Mouse (Mus musculus) small intestine, adult 2 months (tissue): Measurements from ENCODE around the gene Trim38. TPM values are rescaled to one million over a fixed set of nuclear protein-coding genes. Genes with fewer than 3 reads are reported as not detected.

Experiments
- H3K27ac ChIP-seq: fragments of 200-500 bp; 2 replicates; pipeline ENCODE4 v1.5.1; 2012; ENCODE audit warnings: low read depth, low read length, control low read depth, inconsistent platforms; ENCODE audit not compliant: insufficient read depth
- H3K27me3 ChIP-seq: fragments of 200-500 bp; 2 replicates; pipeline ENCODE4 v1.6.1; 2012; ENCODE audit warnings: mild to moderate bottlenecking, moderate library complexity, low read length, inconsistent platforms; ENCODE audit not compliant: control insufficient read depth, insufficient read depth
- H3K36me3 ChIP-seq: fragments of 200-500 bp; 2 replicates; pipeline ENCODE4 v1.6.1; 2012; ENCODE audit warnings: mild to moderate bottlenecking, low read length, control low read depth, inconsistent platforms; ENCODE audit not compliant: control insufficient read depth, insufficient read depth
- H3K4me1 ChIP-seq: fragments of 200-500 bp; 2 replicates; pipeline ENCODE4 v1.6.1; 2012; ENCODE audit warnings: low read length, inconsistent platforms, mixed read lengths; ENCODE audit not compliant: control insufficient read depth, insufficient read depth, insufficient read length
- H3K4me3 ChIP-seq: fragments of 200-500 bp; 2 replicates; pipeline ENCODE4 v1.5.1; 2012; ENCODE audit warnings: low read depth, mild to moderate bottlenecking, control low read depth, inconsistent platforms, low read length, moderate library complexity
- CTCF ChIP-seq: fragments of 200-500 bp; IDR thresholded peaks from 2 replicates; pipeline ENCODE4 v1.5.1; 2012; ENCODE audit warnings: low read depth, mild to moderate bottlenecking, control low read depth, inconsistent platforms, low read length, moderate library complexity, mixed read lengths; ENCODE audit not compliant: insufficient replicate concordance, insufficient read length; ENCODE audit errors: extremely low read depth
- POLR2A ChIP-seq: fragments of 200-500 bp; IDR thresholded peaks from 2 replicates; pipeline ENCODE4 v1.6.1; 2012; ENCODE audit warnings: low read depth, mild to moderate bottlenecking, control low read depth, inconsistent platforms, low read length, moderate library complexity
- WGBS: fragments of 180-500 bp; shearing (Covaris S2); methylation state at CpG from one replicate; pipeline ENCODE4 v1.1.7; 2018; 5-methylcytosine and 5-hydroxymethylcytosine counted together
- polyA plus RNA-seq: library from polyadenylated mRNA; depleted of rRNA; stranded (reverse); fragments of >200 nt; gene quantifications from 2 replicates; pipeline ENCODE4 v1.2.3, GENCODE M21; 2012; rRNA removed

The Trim38 gene
- polyA plus RNA-seq, 1 experiment = 4.5 TPM

DNA sequence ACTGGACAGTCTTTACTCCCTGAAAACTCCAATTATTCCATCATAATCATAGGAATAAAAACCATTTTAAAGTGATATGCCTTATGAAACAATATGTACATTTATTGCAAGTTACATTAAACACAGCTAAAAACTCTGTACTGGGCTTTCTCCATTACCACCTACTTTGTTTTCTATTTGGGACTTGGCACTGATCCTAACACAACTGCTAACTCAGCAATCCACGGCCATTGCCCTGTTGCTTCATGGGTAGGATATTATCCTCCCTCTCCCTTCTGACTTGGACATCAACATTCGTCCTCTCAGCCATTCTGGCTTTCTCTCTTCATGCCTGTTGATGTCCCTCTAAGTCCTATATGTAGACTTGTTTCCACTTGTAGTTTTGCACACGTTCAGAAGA, 56.9 kb downstream of the Trim38 start:
- Histone ChIP-seq H3K4me3 (no peak overlapping the region), H3K27ac (no peak overlapping the region), H3K4me1 (no peaks in the 10 kb centered on the region), H3K27me3 (no peaks in the 10 kb centered on the region), H3K36me3 (no peaks in the 10 kb centered on the region)
- 55% methylated on average over 3 of the region's 3 CpGs for WGBS
- no peak for TF ChIP-seq CTCF
- no peak for TF ChIP-seq POLR2A

DNA sequence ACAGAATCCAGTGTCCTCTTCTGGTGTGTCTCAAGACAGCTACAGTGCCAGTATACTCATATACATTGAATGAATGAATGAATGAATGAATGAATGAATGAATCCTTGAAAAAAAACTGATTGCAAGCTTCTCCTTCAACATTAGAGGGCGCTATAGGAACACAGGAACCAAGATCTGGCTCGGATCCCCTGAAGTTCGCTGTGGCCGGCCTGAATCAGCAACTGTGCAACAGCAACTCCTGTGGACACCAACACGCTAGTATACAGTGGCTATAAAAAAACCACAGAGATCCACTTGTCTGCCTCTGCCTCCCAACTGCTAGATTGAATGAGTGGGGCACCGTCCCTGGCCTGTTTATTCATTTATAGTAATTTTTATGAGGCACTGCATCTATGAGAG, 63.3 kb downstream of the Trim38 start:
- WGBS = 8% methylated on average over 6 of the region's 6 CpGs
- no peaks in the 10 kb centered on the region for H3K36me3 ChIP-seq
- H3K27me3 ChIP-seq = no peaks in the 10 kb centered on the region
- no peak overlapping the region for H3K4me3 ChIP-seq
- peaks cover 2% of the 10 kb centered on the region; the same call in 1 of the 2 replicates for H3K4me1 ChIP-seq
- TF ChIP-seq POLR2A = no peak
- TF ChIP-seq CTCF = peak; percentile 64; the same call in 1 of the 2 replicates
- H3K27ac ChIP-seq = no peak overlapping the region

DNA sequence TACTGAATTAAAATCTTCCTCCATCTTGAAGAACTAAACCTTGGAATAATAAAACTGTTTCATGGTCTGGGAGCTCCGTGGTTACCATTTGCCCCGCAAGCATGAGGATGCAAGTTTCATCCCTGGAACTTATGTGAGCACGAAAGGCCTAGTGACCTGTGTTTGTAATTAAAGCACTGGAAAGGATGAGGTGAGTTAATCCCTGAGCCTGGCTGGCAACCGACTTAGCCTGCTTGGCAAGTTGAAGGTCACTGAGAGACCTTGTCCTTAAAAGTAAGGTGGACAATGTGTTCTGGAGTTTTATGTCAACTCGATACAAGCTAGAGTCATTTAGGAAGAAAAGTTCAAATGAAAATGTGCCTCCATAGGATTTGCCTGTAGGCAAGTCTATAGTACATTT, 65.1 kb downstream of the Trim38 start:
- Histone ChIP-seq H3K27ac (no peak overlapping the region), H3K36me3 (no peaks in the 10 kb centered on the region), H3K27me3 (no peaks in the 10 kb centered on the region), H3K4me3 (no peak overlapping the region), H3K4me1 (peaks cover 2% of the 10 kb centered on the region; the same call in 1 of the 2 replicates)
- WGBS = 88% methylated on average over 5 of the region's 5 CpGs
- TF ChIP-seq POLR2A (no peak), CTCF (no peak)

DNA sequence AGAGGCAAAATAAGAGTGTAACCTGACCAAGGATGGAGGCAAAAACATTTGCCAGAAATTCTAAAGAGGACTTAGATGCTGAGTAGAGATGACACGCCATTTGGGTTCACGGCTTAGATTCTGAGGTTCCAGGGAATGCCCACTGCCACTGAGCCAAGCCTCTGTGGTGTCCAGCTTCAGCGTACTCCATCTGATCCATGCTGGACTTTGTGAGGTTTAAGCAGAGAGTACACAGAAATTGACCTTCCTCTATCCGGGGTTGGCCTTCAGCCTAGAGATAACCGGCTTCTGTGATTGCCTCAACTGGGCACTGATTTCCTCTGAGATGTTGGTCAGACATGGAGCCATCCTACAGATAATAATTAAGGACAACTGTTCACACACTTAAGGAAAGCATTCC, 66.9 kb downstream of the Trim38 start:
- H3K4me3 ChIP-seq = no peak overlapping the region
- H3K27me3 ChIP-seq = no peaks in the 10 kb centered on the region
- no peaks in the 10 kb centered on the region for H3K36me3 ChIP-seq
- TF ChIP-seq CTCF (no peak), POLR2A (no peak)
- 76% methylated on average over 5 of the region's 5 CpGs for WGBS
- peaks cover 2% of the 10 kb centered on the region; the same call in 1 of the 2 replicates for H3K4me1 ChIP-seq
- no peak overlapping the region for H3K27ac ChIP-seq

DNA sequence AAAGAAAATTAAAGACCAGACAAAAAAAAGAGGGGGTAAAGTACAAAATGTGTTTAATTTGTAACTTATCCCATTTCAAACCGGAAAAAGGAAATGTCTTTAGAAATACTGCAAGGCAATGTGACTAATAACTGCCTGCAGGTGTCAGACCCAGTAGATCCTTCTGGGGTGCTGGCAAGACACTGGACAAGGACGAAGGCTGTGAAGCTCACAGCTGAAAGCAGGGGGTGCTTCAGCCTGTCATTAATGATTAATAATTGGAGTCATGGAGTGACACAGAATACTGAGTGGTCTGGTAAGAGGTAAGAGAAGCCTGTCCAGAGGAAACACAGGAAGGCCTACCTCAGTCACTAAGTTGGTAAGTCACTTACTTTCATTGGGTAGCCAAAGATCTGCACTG, 69.6 kb downstream of the Trim38 start, which contains the start of gene Slc17a3:
Gene Slc17a3, plus strand, starts transcription at position 127 of the 400 bp plus-strand sequence.
- Histone ChIP-seq H3K27me3 (no peaks in the 10 kb centered on the region), H3K4me1 (peaks cover 2% of the 10 kb centered on the region; the same call in 1 of the 2 replicates), H3K36me3 (no peaks in the 10 kb centered on the region), H3K4me3 (no peak within 1 kb of the TSS), H3K27ac (no peak within 1 kb of the TSS)
- TF ChIP-seq CTCF (no peak), POLR2A (no peak)
- WGBS = 22% methylated on average over 2 of the region's 2 CpGs

Other genes starting within 250 kb of the Trim38 start
- 39.6 and 71.6 TPM in 2 replicates for gene Hist1h4h, start 238.9 kb upstream of the Trim38 start, polyA plus RNA-seq
- gene Hist1h2af, start 236.0 kb upstream of the Trim38 start, polyA plus RNA-seq = 631 and 1,420 TPM in 2 replicates
- 43.4 and 65.8 TPM in 2 replicates for gene Hist1h3g, start 234.5 kb upstream of the Trim38 start, polyA plus RNA-seq
- 2.4 and 5.1 TPM in 2 replicates for gene Hist1h2bh, start 226.5 kb upstream of the Trim38 start, polyA plus RNA-seq
- gene Hist1h3f, start 225.9 kb upstream of the Trim38 start, polyA plus RNA-seq = 9.6 and 13.1 TPM in 2 replicates
- gene Hist1h4f, start 218.3 kb upstream of the Trim38 start, polyA plus RNA-seq = 13.6 and 21.3 TPM in 2 replicates
- 0.27 and 0.29 TPM in 2 replicates for gene Hist1h1d, start 216.7 kb upstream of the Trim38 start, polyA plus RNA-seq
- 27.6 and 43.3 TPM in 2 replicates for gene Hist1h3e, start 207.5 kb upstream of the Trim38 start, polyA plus RNA-seq
- 27.3 and 38.0 TPM in 2 replicates for gene Hist1h2ae, start 198.7 kb upstream of the Trim38 start, polyA plus RNA-seq
- 32.8 and 51.3 TPM in 2 replicates for gene Hist1h2bg, start 198.5 kb upstream of the Trim38 start, polyA plus RNA-seq
- gene Hist1h2bf, start 195.7 kb upstream of the Trim38 start, polyA plus RNA-seq = 9.0 and 24.6 TPM in 2 replicates
- gene Hist1h2ad, start 195.5 kb upstream of the Trim38 start, polyA plus RNA-seq = 21.3 and 30.3 TPM in 2 replicates
- gene Hist1h3d, start 194.2 kb upstream of the Trim38 start, polyA plus RNA-seq = 11.5 and 24.2 TPM in 2 replicates
- gene Hist1h4d, start 188.3 kb upstream of the Trim38 start, polyA plus RNA-seq = 10.1 and 13.8 TPM in 2 replicates
- gene Hist1h2be, start 148.8 kb upstream of the Trim38 start, polyA plus RNA-seq = 1.5 and 1.8 TPM in 2 replicates
- 2.2 and 2.4 TPM in 2 replicates for gene Hist1h1e, start 147.4 kb upstream of the Trim38 start, polyA plus RNA-seq
- gene Hist1h2ac, start 86.0 kb upstream of the Trim38 start, polyA plus RNA-seq = 3.1 and 4.0 TPM in 2 replicates
- gene Hist1h2bc, start 85.7 kb upstream of the Trim38 start, polyA plus RNA-seq = 210 and 772 TPM in 2 replicates
- gene Hist1h1t, start 74.1 kb upstream of the Trim38 start, polyA plus RNA-seq = not detected in 2 replicates
- gene Hist1h4c, start 71.5 kb upstream of the Trim38 start, polyA plus RNA-seq = 13.7 and 17.8 TPM in 2 replicates
- 3.5 and 7.7 TPM in 2 replicates for gene Hfe, start 59.1 kb upstream of the Trim38 start, polyA plus RNA-seq
- 25.6 and 68.0 TPM in 2 replicates for gene Hist1h1c, start 31.1 kb upstream of the Trim38 start, polyA plus RNA-seq
- 39.3 and 49.1 TPM in 2 replicates for gene Hist1h3c, start 24.3 kb upstream of the Trim38 start, polyA plus RNA-seq
- 17.8 and 19.7 TPM in 2 replicates for gene Hist1h2bb, start 23.2 kb upstream of the Trim38 start, polyA plus RNA-seq
- 32.5 and 55.3 TPM in 2 replicates for gene Hist1h2ab, start 18.8 kb upstream of the Trim38 start, polyA plus RNA-seq
- gene Hist1h3b, start 17.6 kb upstream of the Trim38 start, polyA plus RNA-seq = 39.8 and 49.8 TPM in 2 replicates
- 17.0 and 25.9 TPM in 2 replicates for gene Hist1h4b, start 12.9 kb upstream of the Trim38 start, polyA plus RNA-seq
- 17.4 and 19.9 TPM in 2 replicates for gene Hist1h4a, start 8.7 kb upstream of the Trim38 start, polyA plus RNA-seq
- gene Hist1h3a, start 7.5 kb upstream of the Trim38 start, polyA plus RNA-seq = 32.6 and 42.4 TPM in 2 replicates
- gene Hist1h1a, start 6.2 kb upstream of the Trim38 start, polyA plus RNA-seq = 0.53 and 0.95 TPM in 2 replicates
- gene Slc17a2, start 37.1 kb downstream of the Trim38 start, polyA plus RNA-seq = not detected in 2 replicates
- not detected in 2 replicates for gene Slc17a3, start 69.5 kb downstream of the Trim38 start, polyA plus RNA-seq
- not detected in 2 replicates for gene Slc17a1, start 97.8 kb downstream of the Trim38 start, polyA plus RNA-seq
- 6.5 and 39.9 TPM in 2 replicates for gene Slc17a4, start 145.1 kb downstream of the Trim38 start, polyA plus RNA-seq
- gene Hist1h2ba, start 164.2 kb downstream of the Trim38 start, polyA plus RNA-seq = not detected in 2 replicates
- gene Hist1h2aa, start 164.5 kb downstream of the Trim38 start, polyA plus RNA-seq = not detected in 2 replicates
- gene Scgn, start 221.3 kb downstream of the Trim38 start, polyA plus RNA-seq = 0.56 and 1.3 TPM in 2 replicates